Mouse (Mus musculus): Measurements from ENCODE around the gene Ccr5. TPM values are rescaled to one million over a fixed set of nuclear protein-coding genes. Genes with fewer than 3 reads are reported as not detected.

The Ccr5 gene
- polyA plus RNA-seq, 1 experiment from 2014 or later: 0.95 TPM

DNA sequence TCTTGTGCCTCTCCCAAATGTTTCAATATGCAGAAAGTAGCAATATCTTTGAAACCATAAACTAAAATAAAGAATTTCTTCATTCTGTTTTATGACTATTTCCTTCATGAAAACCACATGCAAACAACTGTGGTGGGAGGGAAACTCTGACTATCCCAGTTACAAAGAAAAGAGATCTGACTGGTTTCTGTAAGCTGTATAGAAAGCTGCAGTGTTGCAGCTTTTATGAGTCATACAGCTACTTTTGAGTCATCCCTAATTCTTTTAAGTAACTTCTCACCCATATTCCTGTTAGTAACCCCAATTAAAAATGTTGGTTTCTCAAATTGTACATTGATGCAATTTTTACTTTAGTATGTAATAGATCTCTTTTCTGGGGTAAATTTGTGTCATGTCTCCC lies 25.0 kb downstream of the Ccr5 start:
- no peak for ATAC-seq (ENCODE audit: low FRiP score)
- Histone ChIP-seq H3K27me3 (replicated peaks) (no peaks in the 10 kb centered on the region), H3K36me3 (no peaks in the 10 kb centered on the region), H3K9ac (replicated peaks) (no peak overlapping the region), H3K27ac (replicated peaks) (no peak overlapping the region), H3K4me3 (replicated peaks) (no peak overlapping the region), H3K4me1 (no peaks in the 10 kb centered on the region), H3K9me3 (replicated peaks) (no peaks in the 10 kb centered on the region), H3K4me2 (no peak overlapping the region)

Other genes with a start within 250 kb of the Ccr5 start
- gene Ccr1, start 152.9 kb upstream of the Ccr5 start, polyA plus RNA-seq (2015; fragmentation: Nextera tagmentation; extraction: Ambion mirVana): 0.65 and 1.5 TPM in 2 replicates
- gene Ccr1l1, start 143.1 kb upstream of the Ccr5 start, polyA plus RNA-seq (2015; fragmentation: Nextera tagmentation; extraction: Ambion mirVana): not detected in 2 replicates
- gene Ccr3, start 99.6 kb upstream of the Ccr5 start, polyA plus RNA-seq (2015; fragmentation: Nextera tagmentation; extraction: Ambion mirVana): 0.05 TPM in 1 of 2 replicates, not detected in the other
- 0.28 and 1.9 TPM in 2 replicates for gene Ccr2, start 19.6 kb upstream of the Ccr5 start, polyA plus RNA-seq (2015; fragmentation: Nextera tagmentation; extraction: Ambion mirVana)
- gene 2010315B03Rik, start 191.2 kb downstream of the Ccr5 start, polyA plus RNA-seq (2015; fragmentation: Nextera tagmentation; extraction: Ambion mirVana): 11.5 and 12.7 TPM in 2 replicates